ENCODE assay signal across 8 mouse cellular contexts in the genomic region with DNA sequence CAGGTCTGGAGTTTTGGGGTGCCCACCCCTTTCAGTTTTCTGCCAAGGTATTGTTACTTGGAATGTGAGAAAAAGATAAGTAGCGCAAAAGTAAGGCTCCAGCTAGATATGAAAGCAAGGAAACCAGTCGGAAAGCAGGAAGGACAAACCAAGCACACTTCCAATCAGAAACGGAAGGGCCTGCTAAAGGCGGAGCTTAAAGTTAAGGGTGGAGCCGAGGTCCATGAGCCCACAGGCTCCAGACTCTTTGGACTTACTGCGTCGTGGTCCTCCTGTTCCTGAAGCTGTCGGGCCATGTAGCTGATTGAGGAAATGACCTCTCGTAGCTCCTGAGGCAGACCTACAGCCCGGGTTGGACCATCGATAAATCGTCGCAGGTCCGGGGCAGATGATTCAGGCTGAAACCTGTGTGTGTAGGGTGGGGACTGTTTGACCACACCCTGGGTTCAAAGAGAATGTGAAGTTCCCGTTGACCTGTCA. TPM values are rescaled to one million over a fixed set of nuclear protein-coding genes. Genes with fewer than 3 reads are reported as not detected.
DNase-seq lines count a peak whose midpoint lies in the region; ATAC-seq and TF ChIP-seq lines count a peak whose summit lies in the region.

No protein-coding gene starts in this region.

- peaks cover 86% of the 10 kb centered on the region for H3K4me1 ChIP-seq in E14TG2a.4 (replicated peaks; ENCODE audit: low read depth, low read length)
- peaks cover 6% of the 10 kb centered on the region; the same call in 1 of the 2 replicates for H3K4me1 ChIP-seq in bone marrow macrophage, adult 2 months (ENCODE audit: control insufficient read depth, insufficient read depth, low read length)
- peaks cover 6% of the 10 kb centered on the region; the same call in 1 of the 2 replicates for H3K4me1 ChIP-seq in liver, adult 2 months (ENCODE audit: control insufficient read depth, insufficient read depth, low read length)
- H3K4me1 ChIP-seq in stomach, embryonic 16.5 days (ENCODE audit: control insufficient read depth, insufficient read depth, low read length) = 0 out of 2 replicates have a peak, but pooled peaks cover 4% of the 10 kb centered on the region

- TF ChIP-seq POLR2A in bone marrow macrophage, adult 2 months (IDR thresholded peaks at IDR 0.05; ENCODE audit: borderline replicate concordance, low read depth, low read length) = no peak
- TF ChIP-seq POLR2A in liver, adult 2 months (IDR thresholded peaks at IDR 0.05; ENCODE audit: extremely low read depth, insufficient read depth, low read length) = no peak

- no peaks in the 10 kb centered on the region for H3K36me3 ChIP-seq in E14TG2a.4 (ENCODE audit: insufficient read depth, low read length)
- H3K36me3 ChIP-seq in liver, adult 2 months (ENCODE audit: control insufficient read depth, insufficient read depth, low read length) = no peaks in the 10 kb centered on the region
- H3K36me3 ChIP-seq in stomach, embryonic 16.5 days (ENCODE audit: control insufficient read depth, insufficient read depth, low read length) = no peaks in the 10 kb centered on the region

- peaks cover 10% of the 10 kb centered on the region for H3K27me3 ChIP-seq in E14TG2a.4 (ENCODE audit: insufficient read depth, low read length)
- no peaks in the 10 kb centered on the region for H3K27me3 ChIP-seq in liver, adult 2 months (ENCODE audit: control insufficient read depth, insufficient read depth, low read length)
- H3K27me3 ChIP-seq in stomach, embryonic 16.5 days (ENCODE audit: control insufficient read depth, insufficient read depth, low read length) = no peaks in the 10 kb centered on the region

- H3K9ac ChIP-seq in liver, adult 2 months (ENCODE audit: low read depth, low read length) = no peak overlapping the region
- H3K9ac ChIP-seq in stomach, embryonic 16.5 days (ENCODE audit: low read length) = peak overlapping the region; percentile 54; the same call in 1 of the 2 replicates

- no peak overlapping the region for H3K27ac ChIP-seq in bone marrow macrophage, adult 2 months (ENCODE audit: insufficient read depth, low read depth, low read length)
- no peak overlapping the region for H3K27ac ChIP-seq in liver, adult 2 months (replicated peaks; ENCODE audit: insufficient read depth, low read depth, low read length)
- H3K27ac ChIP-seq in stomach, embryonic 16.5 days (ENCODE audit: low read length) = peak overlapping the region; percentile 43; the same call in 1 of the 2 replicates

- no peaks in the 10 kb centered on the region for H3K9me3 ChIP-seq in E14TG2a.4 (ENCODE audit: low read length)
- no peaks in the 10 kb centered on the region for H3K9me3 ChIP-seq in stomach, embryonic 16.5 days (replicated peaks; ENCODE audit: control insufficient read depth, low read length)

- ATAC-seq in stomach, embryonic 16.5 days (ENCODE audit: insufficient read depth, low FRiP score) = peak; percentile 59

- H3K79me2 ChIP-seq in liver, adult 2 months (ENCODE audit: control insufficient read depth, insufficient read depth, low read length) = no peaks in the 10 kb centered on the region

- H3K4me3 ChIP-seq in E14TG2a.4 (replicated peaks; ENCODE audit: low read length) = peak overlapping the region; percentile 67
- peak overlapping the region; percentile 44 for H3K4me3 ChIP-seq in bone marrow macrophage, adult 2 months (ENCODE audit: insufficient read depth, low read length)
- peak overlapping the region; percentile 15; the same call in 1 of the 2 replicates for H3K4me3 ChIP-seq in liver, adult 2 months (ENCODE audit: insufficient read depth, low read depth, low read length)
- H3K4me3 ChIP-seq in stomach, embryonic 16.5 days (replicated peaks; ENCODE audit: low read length) = peak overlapping the region; percentile 35

- no peak for TF ChIP-seq CTCF in E14TG2a.4 (conservative IDR thresholded peaks at IDR 0.05; ENCODE audit: low read length)
- no peak for TF ChIP-seq CTCF in bone marrow macrophage, adult 2 months (IDR thresholded peaks at IDR 0.05; ENCODE audit: low read depth, low read length)
- no peak for TF ChIP-seq CTCF in liver, adult 2 months (IDR thresholded peaks at IDR 0.05; ENCODE audit: low read depth, low read length)

- DNase-seq in heart, postnatal 10 days = peak; percentile 63 to 68
- DNase-seq in liver, adult 2 months (ENCODE audit: extremely low read depth, low read depth, low spot score) = peak; percentile 53
- DNase-seq in cerebellum, adult 8-10 months = no peak
- no peak for DNase-seq in urinary bladder, postnatal 10 days (ENCODE audit: low spot score)
- no peak for DNase-seq in layer of hippocampus, adult 9-10 months (ENCODE audit: low spot score)

- peak overlapping the region; percentile 53 for H3K4me2 ChIP-seq in stomach, embryonic 16.5 days (ENCODE audit: low read depth, low read length)

- 14% methylated on average over 15 of the region's 15 CpGs for WGBS in liver, adult 2 months
- 26% methylated on average over 15 of the region's 15 CpGs for WGBS in stomach, embryonic 16.5 days

- intact Hi-C loops in heart, postnatal 10 days (cut with DNase I) = no loop called here

RNA-seq across cellular contexts. Expression of a gene that starts 10.9 kb away (rescaled TPM):
- 1.0 and 1.8 TPM in 2 replicates for polyA plus RNA-seq in bone marrow macrophage, adult 2 months (2012; ENCODE audit: insufficient read depth, insufficient read length, missing spikeins)
- 1 to 10 TPM; 5.8 to 7.1 TPM for total RNA-seq in heart, postnatal 10 days (2021)
- total RNA-seq in liver, adult 2 months (2014; rRNA removed) = 0.46 and 0.54 TPM in 2 replicates
- polyA plus RNA-seq in liver, adult 2 months (2012; rRNA removed) = 0.28 and 0.35 TPM in 2 replicates
- polyA plus RNA-seq in stomach, embryonic 16.5 days (2015; fragmentation: Nextera tagmentation; extraction: Ambion mirVana) = 5.3 and 10.3 TPM in 2 replicates

RNA-seq across cellular contexts. Expression of a gene that starts 16.8 kb away (rescaled TPM):
- 27.9 and 29.7 TPM in 2 replicates for polyA plus RNA-seq in bone marrow macrophage, adult 2 months (2012; ENCODE audit: insufficient read depth, insufficient read length, missing spikeins)
- 1 to 10 TPM; 1.9 to 3.5 TPM for total RNA-seq in heart, postnatal 10 days (2021)
- 0.18 and 0.20 TPM in 2 replicates for total RNA-seq in liver, adult 2 months (2014; rRNA removed)
- polyA plus RNA-seq in liver, adult 2 months (2012; rRNA removed) = 0.33 and 0.34 TPM in 2 replicates
- polyA plus RNA-seq in stomach, embryonic 16.5 days (2015; fragmentation: Nextera tagmentation; extraction: Ambion mirVana) = 1.8 and 2.5 TPM in 2 replicates

RNA-seq across cellular contexts. Expression of a gene that starts 19.1 kb away (rescaled TPM):
- polyA plus RNA-seq in bone marrow macrophage, adult 2 months (2012; ENCODE audit: insufficient read depth, insufficient read length, missing spikeins) = 28.8 and 38.2 TPM in 2 replicates
- 10 to 100 TPM; 42.2 to 43.9 TPM for total RNA-seq in heart, postnatal 10 days (2021)
- 2.6 and 4.4 TPM in 2 replicates for total RNA-seq in liver, adult 2 months (2014; rRNA removed)
- polyA plus RNA-seq in liver, adult 2 months (2012; rRNA removed) = 8.2 and 9.7 TPM in 2 replicates
- 3.4 TPM in 2 replicates for polyA plus RNA-seq in stomach, embryonic 16.5 days (2015; fragmentation: Nextera tagmentation; extraction: Ambion mirVana)

RNA-seq across cellular contexts. Expression of a gene that starts 20.6 kb away (rescaled TPM):
- not detected in 2 replicates for polyA plus RNA-seq in bone marrow macrophage, adult 2 months (2012; ENCODE audit: insufficient read depth, insufficient read length, missing spikeins)
- total RNA-seq in heart, postnatal 10 days (2021) = 1 to 10 TPM in 1 of 2 experiments, under 1 TPM in 1; 0.94 to 1.2 TPM
- 2.3 and 2.4 TPM in 2 replicates for total RNA-seq in liver, adult 2 months (2014; rRNA removed)
- 13.5 and 15.7 TPM in 2 replicates for polyA plus RNA-seq in liver, adult 2 months (2012; rRNA removed)
- 14.2 and 15.0 TPM in 2 replicates for polyA plus RNA-seq in stomach, embryonic 16.5 days (2015; fragmentation: Nextera tagmentation; extraction: Ambion mirVana)

RNA-seq across cellular contexts. Expression of a gene that starts 23.1 kb away (rescaled TPM):
- polyA plus RNA-seq in bone marrow macrophage, adult 2 months (2012; ENCODE audit: insufficient read depth, insufficient read length, missing spikeins) = not detected in 2 replicates
- under 1 TPM; 0.17 to 0.40 TPM for total RNA-seq in heart, postnatal 10 days (2021)
- not detected in 2 replicates for total RNA-seq in liver, adult 2 months (2014; rRNA removed)
- not detected in 2 replicates for polyA plus RNA-seq in liver, adult 2 months (2012; rRNA removed)
- 0.17 TPM in 1 of 2 replicates, not detected in the other for polyA plus RNA-seq in stomach, embryonic 16.5 days (2015; fragmentation: Nextera tagmentation; extraction: Ambion mirVana)

Comparison
In these comparisons a context has a peak if more than half of its experiments do, and no peak if none do; other contexts are left out.
1. H3K4me3 ChIP-seq: peak in every context shown above with its lines; median percentile 67 in E14TG2a.4; 44 in bone marrow macrophage, adult 2 months; 35 in stomach, embryonic 16.5 days; 15 in liver, adult 2 months.
2. DNase-seq: peak in heart, postnatal 10 days (2 of 2) and liver, adult 2 months (single experiment); none in cerebellum, adult 8-10 months (single experiment), urinary bladder, postnatal 10 days (single experiment) and layer of hippocampus, adult 9-10 months (single experiment).